Mouse (Mus musculus) CH12.LX (cell line): ENCODE measurements around the gene Cand1. TPM values are rescaled to one million over a fixed set of nuclear protein-coding genes. Genes with fewer than 3 reads are reported as not detected.

Experiments used
- DNase-seq: peaks from one replicate; pipeline ENCODE4 v3.0.0-alpha.2; 2013; ENCODE audit errors: extremely low read depth
- H3K27ac ChIP-seq: 2 replicates; pipeline ENCODE4 v1.5.1; 2012; ENCODE audit warnings: low read depth, mild to moderate bottlenecking, control low read depth, moderate library complexity; ENCODE audit not compliant: insufficient read depth
- H3K27me3 ChIP-seq: replicated peaks from 2 replicates; pipeline ENCODE3; 2012; ENCODE audit warnings: inconsistent platforms
- H3K36me3 ChIP-seq, 2 experiments: replicated peaks in 1 of 2; 2 replicates each; pipeline versions ENCODE3 to v1.6.1; 2012; ENCODE audit warnings: inconsistent platforms in 1 of 2, low read length in 1 of 2, mild to moderate bottlenecking in 1 of 2, mixed read lengths in 1 of 2, moderate library complexity in 1 of 2; ENCODE audit not compliant: control insufficient read depth in 1 of 2, insufficient read depth in 1 of 2
- H3K4me1 ChIP-seq, 2 experiments: 2 replicates each; pipeline ENCODE4 v1.6.1; 2012; ENCODE audit warnings: inconsistent platforms in 1 of 2, moderate library complexity in 1 of 2; ENCODE audit not compliant: insufficient read depth in 2 of 2, control insufficient read depth in 1 of 2
- H3K4me2 ChIP-seq: 2 replicates; pipeline ENCODE4 v1.6.1; 2012; ENCODE audit warnings: low read depth, mild to moderate bottlenecking, control low read depth; ENCODE audit not compliant: poor library complexity, insufficient read depth, severe bottlenecking
- H3K4me3 ChIP-seq, 3 experiments: fragments of 150-350 bp in 1 of 3; sonication (generic) in 1 of 3; replicated peaks in 1 of 3; 2 replicates each; pipeline versions ENCODE3 to v1.5.1; 2011 to 2012; ENCODE audit warnings: low read depth in 2 of 3, low read length in 2 of 3, mild to moderate bottlenecking in 2 of 3, moderate library complexity in 2 of 3, control low read depth in 1 of 3, improper control_type of control experiment in 1 of 3, inconsistent platforms in 1 of 3, mixed read lengths in 1 of 3; ENCODE audit not compliant: poor library complexity in 1 of 3
- H3K79me2 ChIP-seq: replicated peaks from 2 replicates; pipeline ENCODE4 v1.6.1; 2012; ENCODE audit warnings: mild to moderate bottlenecking, moderate library complexity; ENCODE audit not compliant: control insufficient read depth, poor library complexity, insufficient read depth, severe bottlenecking; ENCODE audit errors: extremely low read depth
- H3K9ac ChIP-seq: 2 replicates; pipeline ENCODE4 v1.6.1; 2012; ENCODE audit warnings: low read depth, mild to moderate bottlenecking, control low read depth, moderate library complexity; ENCODE audit not compliant: insufficient read depth
- H3K9me3 ChIP-seq: replicated peaks from 2 replicates; pipeline ENCODE3; 2012; ENCODE audit warnings: low read length, inconsistent platforms, mixed read lengths
- BHLHE40 ChIP-seq: IDR thresholded peaks from 2 replicates; pipeline ENCODE4 v1.6.1; 2011; ENCODE audit warnings: mild to moderate bottlenecking, low read depth, low read length, improper control_type of control experiment
- CTCF ChIP-seq, 2 experiments: IDR thresholded peaks in 1 of 2; conservative IDR thresholded peaks in 1 of 2; 2 replicates each; pipeline ENCODE4 v1.5.1; 2011 to 2012; ENCODE audit warnings: low read depth in 2 of 2, low read length in 2 of 2, improper control_type of control experiment in 1 of 2, inconsistent platforms in 1 of 2, mild to moderate bottlenecking in 1 of 2, moderate library complexity in 1 of 2
- ELF1 ChIP-seq: IDR thresholded peaks from 2 replicates; pipeline ENCODE4 v1.6.1; 2014; ENCODE audit warnings: low read depth, mild to moderate bottlenecking, inconsistent platforms, low read length, improper control_type of control experiment
- ETS1 ChIP-seq: conservative IDR thresholded peaks from 2 replicates; pipeline ENCODE4 v1.6.1; 2012; ENCODE audit warnings: low read depth, mild to moderate bottlenecking, inconsistent platforms, low read length, improper control_type of control experiment, moderate library complexity
- GABPA ChIP-seq: IDR thresholded peaks from 2 replicates; pipeline ENCODE4 v1.6.1; 2012; ENCODE audit warnings: low read depth, low read length, improper control_type of control experiment, inconsistent platforms; ENCODE audit not compliant: insufficient replicate concordance
- HCFC1 ChIP-seq: IDR thresholded peaks from 2 replicates; pipeline ENCODE4 v1.6.1; 2012; ENCODE audit warnings: low read depth, mild to moderate bottlenecking, inconsistent platforms, low read length, improper control_type of control experiment
- MAZ ChIP-seq: IDR thresholded peaks from 2 replicates; pipeline ENCODE4 v1.6.1; 2012; ENCODE audit warnings: low read depth, mild to moderate bottlenecking, inconsistent platforms, low read length, improper control_type of control experiment, moderate library complexity
- MYC ChIP-seq: IDR thresholded peaks from 2 replicates; pipeline ENCODE4 v1.6.1; 2011; ENCODE audit warnings: low read depth, mild to moderate bottlenecking, improper control_type of control experiment, low read length
- NELFE ChIP-seq: IDR thresholded peaks from 2 replicates; pipeline ENCODE4 v1.6.1; 2011; ENCODE audit warnings: low read depth, low read length, improper control_type of control experiment
- NRF1 ChIP-seq: IDR thresholded peaks from 2 replicates; pipeline ENCODE4 v1.6.1; 2014; ENCODE audit warnings: low read depth, mild to moderate bottlenecking, inconsistent platforms, low read length, improper control_type of control experiment, moderate library complexity
- POLR2AphosphoS2 ChIP-seq: IDR thresholded peaks from 2 replicates; pipeline ENCODE4 v1.6.1; 2011; ENCODE audit warnings: low read depth, low read length, improper control_type of control experiment
- SIN3A ChIP-seq: IDR thresholded peaks from 2 replicates; pipeline ENCODE4 v1.6.1; 2012; ENCODE audit warnings: low read length, improper control_type of control experiment, inconsistent platforms
- SMC3 ChIP-seq: IDR thresholded peaks from 2 replicates; pipeline ENCODE4 v1.6.1; 2011; ENCODE audit warnings: low read depth, low read length, improper control_type of control experiment
- TCF12 ChIP-seq: IDR thresholded peaks from 2 replicates; pipeline ENCODE4 v1.6.1; 2014; ENCODE audit warnings: low read depth, mild to moderate bottlenecking, inconsistent platforms, low read length, improper control_type of control experiment
- USF1 ChIP-seq: IDR thresholded peaks from 2 replicates; pipeline ENCODE4 v1.6.1; 2014; ENCODE audit warnings: low read depth, mild to moderate bottlenecking, inconsistent platforms, low read length, improper control_type of control experiment
- USF2 ChIP-seq: conservative IDR thresholded peaks from 2 replicates; pipeline ENCODE4 v1.6.1; 2011; ENCODE audit warnings: low read depth, low read length, improper control_type of control experiment
- ZMIZ1 ChIP-seq: IDR thresholded peaks from 2 replicates; pipeline ENCODE4 v1.6.1; 2012; ENCODE audit warnings: low read depth, mild to moderate bottlenecking, inconsistent platforms, low read length, improper control_type of control experiment
- ZNF384 ChIP-seq: IDR thresholded peaks from 2 replicates; pipeline ENCODE4 v1.6.1; 2012; ENCODE audit warnings: low read depth, low read length, improper control_type of control experiment, inconsistent platforms
- dilution Hi-C: fragments of 300-500 bp; cut with MboI; formaldehyde crosslinking; loops from 2 replicates; pipeline ENCODE4 v1.14.3; 2020; ENCODE audit warnings: low sequenced_read_pairs; ENCODE audit not compliant: extremely low pct_unique_long_range_greater_than_20kb, extremely low pct_ligation_motif_present
- in situ Hi-C: fragments of 300-500 bp; cut with MboI; formaldehyde crosslinking; loops from 3 replicates; pipeline ENCODE4 v1.14.3; 2019; ENCODE audit warnings: low sequenced_read_pairs, low pct_ligation_motif_present, low pct_unique_long_range_greater_than_20kb, mixed read lengths
- polyA plus RNA-seq: library from polyadenylated mRNA; unstranded; fragments of >175 nt; gene quantifications from 2 replicates; pipeline ENCODE4 v1.2.1, GENCODE M21; 2012; ENCODE audit warnings: low read depth; ENCODE audit not compliant: insufficient read length
- total RNA-seq, 2 experiments: library from RNA; depleted of rRNA; stranded (reverse); fragments of 300-350 nt in 1 of 2; fragments of >200 nt in 1 of 2; gene quantifications; 2 replicates each; pipeline ENCODE4 v1.2.3; 2012 to 2014

Gene Cand1
- total and polyA plus RNA-seq, 3 experiments, result 71.2 to 126 (median 97.5) TPM

DNA sequence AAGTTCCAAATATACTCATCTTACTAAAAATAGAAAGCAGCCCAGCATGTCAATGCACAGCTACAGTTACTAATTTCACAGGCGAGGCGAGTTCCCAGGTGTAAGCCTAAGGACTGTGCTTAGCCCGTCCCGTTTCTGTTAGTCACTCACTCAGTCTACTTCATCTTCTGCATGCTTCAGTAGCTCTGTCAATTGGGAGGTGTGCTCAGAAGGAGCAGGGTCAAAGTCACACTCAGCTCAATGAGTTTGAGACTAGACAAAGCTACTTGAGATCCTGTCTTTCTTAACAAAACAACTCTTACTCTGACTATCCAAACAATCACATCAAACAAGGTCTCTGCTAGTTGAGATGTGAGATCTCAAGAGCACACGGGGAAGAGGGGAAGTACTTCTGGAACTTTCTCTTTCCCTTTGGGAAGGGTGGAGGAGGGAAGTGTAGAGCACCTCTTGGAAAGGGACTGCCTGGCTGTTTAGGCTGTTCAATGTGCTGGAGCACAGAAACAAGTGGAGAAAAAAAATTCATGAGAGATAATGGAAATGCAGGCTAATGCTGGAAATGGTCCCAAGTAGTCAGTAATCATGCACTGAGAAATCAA, 9.7 kb downstream of the Cand1 start:
- no peak overlapping the region for H3K4me3 ChIP-seq

DNA sequence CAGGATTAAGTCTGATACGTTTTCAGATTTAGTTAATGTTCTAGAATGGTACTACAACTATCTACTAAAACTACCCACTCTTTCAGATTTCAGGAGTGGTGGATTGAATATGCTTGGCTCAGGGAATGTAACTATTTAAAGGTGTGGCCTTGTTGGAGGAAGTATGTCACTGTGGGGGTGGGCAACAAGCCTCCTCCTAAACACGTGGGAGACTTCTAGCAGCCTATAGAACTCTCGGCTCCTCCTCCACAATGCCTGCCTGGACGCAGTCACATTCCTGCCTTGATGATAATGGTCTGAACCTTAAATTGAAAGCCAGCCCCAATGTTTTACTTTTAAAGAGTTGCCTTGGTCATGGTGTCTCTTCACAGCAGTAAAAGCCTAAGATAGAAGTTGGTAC, 16.2 kb downstream of the Cand1 start:
- in situ Hi-C loops, result no loop called here
- no peak overlapping the region for H3K9ac ChIP-seq
- H3K79me2 ChIP-seq, result peaks cover 51% of the 10 kb centered on the region
- H3K4me1 ChIP-seq, result peaks cover 0 to 10% of the 10 kb centered on the region in 2 experiments; a peak in 2 of 4 replicates
- H3K27ac ChIP-seq, result no peak overlapping the region
- no peak overlapping the region for H3K4me3 ChIP-seq
- DNase-seq, result no peak
- H3K36me3 ChIP-seq, result peaks cover 38 to 78% of the 10 kb centered on the region in 2 experiments
- TF ChIP-seq SMC3, result no peak
- no peak for TF ChIP-seq HCFC1
- no peak for TF ChIP-seq NELFE
- TF ChIP-seq ZNF384, result no peak
- no peak for TF ChIP-seq NRF1
- TF ChIP-seq GABPA, result no peak
- H3K27me3 ChIP-seq, result no peaks in the 10 kb centered on the region
- H3K9me3 ChIP-seq, result no peaks in the 10 kb centered on the region
- H3K4me2 ChIP-seq, result no peak overlapping the region
- dilution Hi-C loops, result no loop called here

More for the DNA sequence above, 9.7 kb downstream of the Cand1 start:
- no peak overlapping the region for H3K27ac ChIP-seq
- no peaks in the 10 kb centered on the region for H3K9me3 ChIP-seq
- DNase-seq, result peak; percentile 41
- no peak for TF ChIP-seq USF1
- no peak for TF ChIP-seq GABPA
- peak; percentile 22; the same call in 1 of the 2 replicates for TF ChIP-seq ETS1
- H3K4me1 ChIP-seq, result peaks cover 13 to 47% of the 10 kb centered on the region in 2 experiments
- H3K36me3 ChIP-seq, result peaks cover 9 to 59% of the 10 kb centered on the region in 2 experiments
- dilution Hi-C loops, result no loop called here
- in situ Hi-C loops, result no loop called here
- H3K9ac ChIP-seq, result no peak overlapping the region
- no peaks in the 10 kb centered on the region for H3K27me3 ChIP-seq
- peak overlapping the region; percentile 24; the same call in 1 of the 2 replicates for H3K4me2 ChIP-seq
- peaks cover 88% of the 10 kb centered on the region for H3K79me2 ChIP-seq

DNA sequence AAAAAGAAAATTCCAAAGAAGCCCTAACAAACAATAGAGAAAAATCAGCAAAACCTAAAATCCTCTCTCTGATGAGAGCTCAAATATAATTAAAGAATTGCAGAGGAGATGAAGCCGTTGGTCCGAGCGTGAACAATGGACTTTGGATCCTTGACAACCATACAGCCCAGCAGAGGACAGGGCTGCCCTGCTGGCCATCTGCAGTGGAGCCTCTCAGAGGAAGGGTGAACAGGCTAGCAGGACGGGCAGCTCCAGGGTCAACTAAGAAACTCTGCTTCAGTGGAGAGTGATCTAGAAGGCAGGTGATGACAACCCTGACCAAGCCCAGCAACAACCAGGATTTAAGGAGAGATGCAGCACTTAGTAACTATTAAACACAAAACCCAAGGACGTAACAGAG, 18.2 kb downstream of the Cand1 start:
- no peaks in the 10 kb centered on the region for H3K9me3 ChIP-seq
- H3K27ac ChIP-seq, result no peak overlapping the region
- no peak overlapping the region for H3K4me2 ChIP-seq
- H3K36me3 ChIP-seq, result peaks cover 45 to 84% of the 10 kb centered on the region in 2 experiments
- H3K27me3 ChIP-seq, result no peaks in the 10 kb centered on the region
- DNase-seq, result no peak
- H3K79me2 ChIP-seq, result peaks cover 39% of the 10 kb centered on the region
- dilution Hi-C loops, result no loop called here
- no peak overlapping the region for H3K4me3 ChIP-seq
- TF ChIP-seq ZMIZ1, result no peak
- no peak for TF ChIP-seq ZNF384
- TF ChIP-seq POLR2AphosphoS2, result no peak
- no peak for TF ChIP-seq ELF1
- no peak for TF ChIP-seq USF2
- TF ChIP-seq CTCF (conservative IDR thresholded peaks at IDR 0.05 in 1 of 2, IDR thresholded peaks at IDR 0.05 in 1 of 2; ENCODE audit: low read depth in 2 of 2, low read length in 2 of 2), result no peak
- TF ChIP-seq BHLHE40, result no peak
- TF ChIP-seq SIN3A, result no peak
- TF ChIP-seq MAZ, result no peak
- TF ChIP-seq HCFC1, result no peak
- no peak for TF ChIP-seq TCF12
- no peak for TF ChIP-seq NRF1
- no peak for TF ChIP-seq MYC
- peaks cover 0 to 10% of the 10 kb centered on the region in 2 experiments; a peak in 2 of 4 replicates for H3K4me1 ChIP-seq
- in situ Hi-C loops, result no loop called here
- H3K9ac ChIP-seq, result no peak overlapping the region
